Mouse (Mus musculus): ENCODE data around the gene Pianp. TPM values are rescaled to one million over a fixed set of nuclear protein-coding genes. Genes with fewer than 3 reads are reported as not detected.
A peak's percentile ranks its signal among the peaks of the same experiment; 100 is the strongest.
"Not testable (repeated sequence)": the region's sequence is repeated elsewhere in the genome, so short reads cannot be mapped to it uniquely, and the experiment has no call there.

Pianp gene
- polyA plus RNA-seq, 1 experiment from 2014 or later: 1.8 TPM

DNA sequence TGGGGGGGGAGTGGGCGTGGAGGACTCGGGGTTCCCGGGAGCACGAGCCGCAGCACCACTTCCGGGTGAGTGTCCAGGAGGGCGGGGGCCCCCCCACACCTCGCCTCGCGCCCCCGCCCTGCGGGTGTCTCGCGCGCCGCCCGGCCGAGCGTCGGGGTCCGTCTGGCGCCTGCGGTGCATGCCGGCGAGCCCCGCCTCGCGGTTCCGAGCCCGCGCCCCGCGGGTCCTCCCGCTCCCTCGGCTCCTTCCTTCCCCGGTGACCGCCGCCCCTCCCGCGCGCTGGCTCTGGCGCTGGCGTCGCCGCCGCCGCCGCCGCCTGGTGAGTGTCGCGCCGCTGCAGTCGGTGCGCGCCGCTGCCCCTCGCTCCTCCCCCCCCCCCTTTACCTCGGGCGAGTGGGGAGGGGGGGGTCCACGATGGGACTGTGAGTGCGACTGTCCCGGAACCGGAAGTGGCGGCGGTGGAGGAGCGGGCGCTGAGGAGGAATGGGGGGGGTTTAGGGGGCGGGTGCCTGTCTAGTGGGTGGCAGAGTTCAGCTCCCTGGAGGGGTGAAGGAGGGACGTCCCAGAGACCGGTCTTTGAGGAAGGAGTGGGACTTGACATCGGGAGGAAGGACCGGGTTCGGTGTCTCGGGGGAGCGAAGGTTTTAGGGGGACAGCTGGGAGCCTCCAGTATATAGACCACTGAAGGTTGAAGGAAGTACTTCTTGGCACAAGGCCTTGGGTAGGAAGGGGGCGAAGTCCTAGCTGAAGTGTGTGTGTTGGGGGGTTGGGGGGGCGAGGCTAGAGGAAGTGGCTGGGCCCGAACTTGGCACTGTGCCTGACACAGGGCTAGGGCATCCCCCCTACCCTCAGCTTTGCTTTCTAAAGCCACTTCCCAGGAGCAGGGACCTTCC is 12.9 kb downstream of the Pianp start:
- peak overlapping the region; percentile 84 for H3K4me3 ChIP-seq (ENCODE audit: low read depth, low read length)
- ATAC-seq: peak; percentile 83
- WGBS: 2% methylated on average over 59 of the region's 78 CpGs
- no peaks in the 10 kb centered on the region for H3K27me3 ChIP-seq (replicated peaks; ENCODE audit: control insufficient read depth, insufficient read depth, low read length)
- H3K9me3 ChIP-seq (ENCODE audit: control insufficient read depth): no peaks in the 10 kb centered on the region
- H3K27ac ChIP-seq (ENCODE audit: low read depth, low read length): peak overlapping the region; percentile 99
- H3K36me3 ChIP-seq (ENCODE audit: control insufficient read depth, insufficient read depth): peaks cover 25% of the 10 kb centered on the region
- H3K9ac ChIP-seq (ENCODE audit: low read depth, low read length): peak overlapping the region; percentile 99
- peaks cover 5% of the 10 kb centered on the region; the same call in 1 of the 2 replicates for H3K4me1 ChIP-seq (replicated peaks; ENCODE audit: control insufficient read depth, insufficient read depth, low read length)
- no peak for TF ChIP-seq CTCF (IDR thresholded peaks at IDR 0.05; ENCODE audit: low read depth)
- H3K4me2 ChIP-seq (replicated peaks; ENCODE audit: low read depth): peak overlapping the region; percentile 74

DNA sequence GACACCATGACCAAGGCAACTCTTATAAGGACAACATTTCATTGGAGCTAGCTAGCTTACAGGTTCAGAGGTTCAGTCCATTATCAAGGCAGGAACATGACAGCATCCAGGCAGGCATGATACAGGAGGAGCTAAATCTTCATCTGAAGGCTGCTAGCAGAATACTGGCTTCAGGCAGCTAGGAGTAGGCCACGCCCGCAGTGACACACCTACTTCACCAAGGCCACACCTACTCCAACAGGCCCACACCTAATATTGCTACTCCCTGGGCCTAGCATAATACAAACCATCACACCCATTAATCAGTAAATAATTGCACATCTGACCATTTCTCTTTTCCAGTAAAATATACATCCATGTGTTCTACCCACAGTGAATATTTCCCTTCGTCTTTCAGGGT is 21.2 kb downstream of the Pianp start:
- H3K9ac ChIP-seq (ENCODE audit: low read depth, low read length): no peak overlapping the region
- H3K27me3 ChIP-seq (replicated peaks; ENCODE audit: control insufficient read depth, insufficient read depth, low read length): no peaks in the 10 kb centered on the region
- H3K27ac ChIP-seq (ENCODE audit: low read depth, low read length): no peak overlapping the region
- peaks cover 50% of the 10 kb centered on the region for H3K36me3 ChIP-seq (ENCODE audit: control insufficient read depth, insufficient read depth)
- H3K4me1 ChIP-seq (replicated peaks; ENCODE audit: control insufficient read depth, insufficient read depth, low read length): no peaks in the 10 kb centered on the region
- WGBS: 91% methylated on average over 3 of the region's 3 CpGs
- no peak overlapping the region for H3K4me2 ChIP-seq (replicated peaks; ENCODE audit: low read depth)
- no peak overlapping the region for H3K4me3 ChIP-seq (ENCODE audit: low read depth, low read length)
- ATAC-seq: peak; percentile 41; the same call in 1 of the 2 replicates
- no peak for TF ChIP-seq CTCF (IDR thresholded peaks at IDR 0.05; ENCODE audit: low read depth)
- no peaks in the 10 kb centered on the region for H3K9me3 ChIP-seq (ENCODE audit: control insufficient read depth)

- peak; percentile 16; the same call in 1 of the 2 replicates for ATAC-seq
- H3K4me2 ChIP-seq (replicated peaks; ENCODE audit: low read depth); H3K9me3 ChIP-seq (ENCODE audit: control insufficient read depth); H3K9ac ChIP-seq (ENCODE audit: low read depth, low read length); H3K27me3 ChIP-seq (replicated peaks; ENCODE audit: control insufficient read depth, insufficient read depth, low read length); H3K27ac ChIP-seq (ENCODE audit: low read depth, low read length); H3K4me1 ChIP-seq (replicated peaks; ENCODE audit: control insufficient read depth, insufficient read depth, low read length); H3K4me3 ChIP-seq (ENCODE audit: low read depth, low read length): not testable (repeated sequence)
- H3K36me3 ChIP-seq (ENCODE audit: control insufficient read depth, insufficient read depth): peaks cover 55% of the 10 kb centered on the region
- TF ChIP-seq CTCF (IDR thresholded peaks at IDR 0.05; ENCODE audit: low read depth): peak; percentile 96
- 33% methylated on average over 7 of the region's 9 CpGs for WGBS
Measured at GRCm38 (mm10) chr6:125030532-125030931, 34.0 kb downstream of the Pianp start.

DNA sequence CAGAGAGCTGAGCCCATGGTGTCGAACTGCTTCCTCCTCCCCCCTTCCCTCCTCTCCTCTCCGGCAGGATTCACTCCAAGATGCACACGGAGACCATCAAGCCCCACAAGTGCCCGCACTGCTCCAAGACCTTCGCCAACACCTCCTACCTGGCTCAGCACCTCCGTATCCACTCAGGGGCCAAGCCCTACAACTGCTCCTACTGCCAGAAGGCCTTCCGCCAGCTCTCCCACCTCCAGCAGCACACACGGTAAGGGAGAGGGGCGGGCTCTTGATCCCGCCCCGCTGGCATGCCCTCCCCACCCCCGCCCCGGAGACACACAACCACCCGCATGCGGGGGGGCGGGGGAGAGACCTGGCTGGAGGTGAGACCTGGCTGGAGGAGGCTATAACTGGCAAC is 35.1 kb downstream of the Pianp start:
- H3K4me1 ChIP-seq (replicated peaks; ENCODE audit: control insufficient read depth, insufficient read depth, low read length): no peaks in the 10 kb centered on the region
- TF ChIP-seq CTCF (IDR thresholded peaks at IDR 0.05; ENCODE audit: low read depth): no peak
- no peak overlapping the region for H3K4me3 ChIP-seq (ENCODE audit: low read depth, low read length)
- WGBS: 90% methylated on average over 16 of the region's 16 CpGs
- no peak overlapping the region for H3K27ac ChIP-seq (ENCODE audit: low read depth, low read length)
- no peak for ATAC-seq
- no peaks in the 10 kb centered on the region for H3K27me3 ChIP-seq (replicated peaks; ENCODE audit: control insufficient read depth, insufficient read depth, low read length)
- no peak overlapping the region for H3K4me2 ChIP-seq (replicated peaks; ENCODE audit: low read depth)
- H3K9me3 ChIP-seq (ENCODE audit: control insufficient read depth): no peaks in the 10 kb centered on the region
- H3K9ac ChIP-seq (ENCODE audit: low read depth, low read length): no peak overlapping the region
- peaks cover 59% of the 10 kb centered on the region for H3K36me3 ChIP-seq (ENCODE audit: control insufficient read depth, insufficient read depth)

- 94% methylated on average over 4 of the region's 4 CpGs for WGBS
- no peak overlapping the region for H3K9ac ChIP-seq (ENCODE audit: low read depth, low read length)
Measured at GRCm38 (mm10) chr6:125038666-125039065, 42.2 kb downstream of the Pianp start.

DNA sequence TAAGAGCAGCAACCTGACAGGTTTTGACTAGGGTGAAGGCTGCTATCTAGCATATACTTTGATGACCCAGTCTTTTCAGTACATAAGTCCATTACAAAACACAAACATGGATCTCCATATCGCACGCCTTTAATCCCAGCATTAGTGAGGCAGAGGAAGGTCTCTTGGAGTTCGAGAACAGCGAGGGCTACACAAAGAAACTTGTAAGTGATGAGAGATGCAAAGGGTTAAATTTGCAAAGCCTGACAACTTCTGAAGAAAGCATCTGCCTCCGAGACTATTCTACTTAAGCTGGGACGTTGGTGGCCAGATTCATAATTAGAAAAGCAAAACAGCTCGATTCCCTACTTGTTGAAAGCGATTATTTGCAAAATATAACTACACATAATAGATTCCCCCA is 42.6 kb downstream of the Pianp start:
- Histone ChIP-seq H3K9ac (ENCODE audit: low read depth, low read length) (no peak overlapping the region), H3K27me3 (replicated peaks; ENCODE audit: control insufficient read depth, insufficient read depth, low read length) (no peaks in the 10 kb centered on the region), H3K4me1 (replicated peaks; ENCODE audit: control insufficient read depth, insufficient read depth, low read length) (no peaks in the 10 kb centered on the region), H3K4me2 (replicated peaks; ENCODE audit: low read depth) (peak overlapping the region; percentile 66), H3K4me3 (ENCODE audit: low read depth, low read length) (peak overlapping the region; percentile 72), H3K9me3 (ENCODE audit: control insufficient read depth) (no peaks in the 10 kb centered on the region), H3K27ac (ENCODE audit: low read depth, low read length) (no peak overlapping the region), H3K36me3 (ENCODE audit: control insufficient read depth, insufficient read depth) (peaks cover 35% of the 10 kb centered on the region)
- no peak for TF ChIP-seq CTCF (IDR thresholded peaks at IDR 0.05; ENCODE audit: low read depth)
- ATAC-seq: 0 out of 2 replicates have a peak, but pooled peaks have one; percentile 12
- WGBS: 5% methylated on average over 8 of the region's 8 CpGs

More at GRCm38 (mm10) chr6:125038666-125039065, 42.2 kb downstream of the Pianp start:
- ATAC-seq: no peak
- Histone ChIP-seq H3K27me3 (replicated peaks; ENCODE audit: control insufficient read depth, insufficient read depth, low read length) (no peaks in the 10 kb centered on the region), H3K9me3 (ENCODE audit: control insufficient read depth) (no peaks in the 10 kb centered on the region), H3K4me1 (replicated peaks; ENCODE audit: control insufficient read depth, insufficient read depth, low read length) (no peaks in the 10 kb centered on the region), H3K4me2 (replicated peaks; ENCODE audit: low read depth) (peak overlapping the region; percentile 66), H3K27ac (ENCODE audit: low read depth, low read length) (no peak overlapping the region), H3K36me3 (ENCODE audit: control insufficient read depth, insufficient read depth) (peaks cover 35% of the 10 kb centered on the region), H3K4me3 (ENCODE audit: low read depth, low read length) (no peak overlapping the region)
- no peak for TF ChIP-seq CTCF (IDR thresholded peaks at IDR 0.05; ENCODE audit: low read depth)
